Mouse (Mus musculus): Measurements from ENCODE around the gene Mmel1.

DNA sequence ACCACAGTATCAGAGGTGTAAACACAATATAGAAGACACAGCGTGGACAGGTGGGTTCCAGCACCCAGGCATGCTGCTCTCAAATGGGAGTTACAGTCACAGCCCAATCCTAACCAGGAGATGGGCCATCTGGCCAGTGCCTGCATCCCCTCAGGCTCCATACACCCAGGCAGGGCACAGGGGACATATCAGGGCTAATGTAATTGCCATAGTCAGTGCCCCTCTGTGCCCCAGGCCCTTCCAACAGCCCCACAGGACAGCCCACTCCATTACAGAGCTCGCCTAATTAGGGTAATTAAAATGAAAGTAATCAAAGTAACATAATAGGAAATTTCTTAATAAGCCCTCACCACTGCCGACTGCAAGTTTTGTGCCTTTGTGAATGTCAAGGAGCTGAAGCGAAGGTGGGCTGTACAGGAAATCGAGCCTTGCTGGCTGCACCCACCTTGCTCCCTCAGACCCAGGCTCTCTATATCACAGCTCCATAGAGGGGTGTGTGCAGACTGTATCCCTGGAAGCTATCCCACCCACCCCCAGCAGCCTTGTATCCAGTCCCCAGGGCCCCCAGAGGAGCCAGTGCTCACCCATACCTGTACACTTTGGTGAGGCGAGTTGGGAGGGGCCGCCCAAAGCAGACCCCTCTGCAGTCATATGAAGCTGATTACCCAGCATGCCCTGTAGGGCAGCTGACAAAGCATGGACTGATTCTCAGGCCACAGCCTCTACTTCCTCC, 33.0 kb upstream of the Mmel1 start:
- TF ChIP-seq CTCF (IDR thresholded peaks at IDR 0.05; ENCODE audit: insufficient read depth, low read length) (no peak), POLR2A (IDR thresholded peaks at IDR 0.05; ENCODE audit: borderline replicate concordance, extremely low read depth, low read depth, low read length) (no peak)
